Mouse (Mus musculus): ENCODE results near the gene Frg2f1. TPM values are rescaled to one million over a fixed set of nuclear protein-coding genes. Genes with fewer than 3 reads are reported as not detected.

The Frg2f1 gene
- polyA plus RNA-seq, 1 experiment = 10.9 TPM

Other genes with a start within 250 kb of the Frg2f1 start
- gene Ybx1, start 244.9 kb downstream of the Frg2f1 start, polyA plus RNA-seq (2012; ENCODE audit: insufficient read depth, insufficient read length, missing spikeins) = 573 and 1,023 TPM in 2 replicates
- gene Ppih, start 219.0 kb downstream of the Frg2f1 start, polyA plus RNA-seq (2012; ENCODE audit: insufficient read depth, insufficient read length, missing spikeins) = 15.4 and 17.0 TPM in 2 replicates
- 0.87 TPM in 1 of 2 replicates, not detected in the other for gene Ccdc30, start 124.0 kb downstream of the Frg2f1 start, polyA plus RNA-seq (2012; ENCODE audit: insufficient read depth, insufficient read length, missing spikeins)
- gene Ppcs, start 117.1 kb downstream of the Frg2f1 start, polyA plus RNA-seq (2012; ENCODE audit: insufficient read depth, insufficient read length, missing spikeins) = 44.7 and 46.7 TPM in 2 replicates
- gene Zmynd12, start 116.7 kb downstream of the Frg2f1 start, polyA plus RNA-seq (2012; ENCODE audit: insufficient read depth, insufficient read length, missing spikeins) = 0.99 TPM in 1 of 2 replicates, not detected in the other
- not detected in 2 replicates for gene Rimkla, start 46.9 kb downstream of the Frg2f1 start, polyA plus RNA-seq (2012; ENCODE audit: insufficient read depth, insufficient read length, missing spikeins)
- 9.8 and 14.9 TPM in 2 replicates for gene Foxj3, start 2.5 kb downstream of the Frg2f1 start, polyA plus RNA-seq (2012; ENCODE audit: insufficient read depth, insufficient read length, missing spikeins)
- gene Guca2a, start 98.2 kb upstream of the Frg2f1 start, polyA plus RNA-seq (2012; ENCODE audit: insufficient read depth, insufficient read length, missing spikeins) = not detected in 2 replicates
- gene Guca2b, start 119.4 kb upstream of the Frg2f1 start, polyA plus RNA-seq (2012; ENCODE audit: insufficient read depth, insufficient read length, missing spikeins) = not detected in 2 replicates
- gene Hivep3, start 194.3 kb upstream of the Frg2f1 start, polyA plus RNA-seq (2012; ENCODE audit: insufficient read depth, insufficient read length, missing spikeins) = 2.2 and 6.1 TPM in 2 replicates